Mouse (Mus musculus) olfactory bulb, adult 2 months (tissue): ENCODE data around the gene Ppt2.

Experiments
- CTCF ChIP-seq: fragments of 200-500 bp; IDR thresholded peaks from 2 replicates; pipeline ENCODE4 v1.5.1; 2012; ENCODE audit warnings: low read depth, mild to moderate bottlenecking, low read length, moderate library complexity; ENCODE audit not compliant: insufficient read depth
- POLR2A ChIP-seq: fragments of 200-500 bp; IDR thresholded peaks from 2 replicates; pipeline ENCODE4 v1.6.1; 2012; ENCODE audit warnings: mild to moderate bottlenecking, low read depth, low read length, moderate library complexity; ENCODE audit not compliant: insufficient read depth

DNA sequence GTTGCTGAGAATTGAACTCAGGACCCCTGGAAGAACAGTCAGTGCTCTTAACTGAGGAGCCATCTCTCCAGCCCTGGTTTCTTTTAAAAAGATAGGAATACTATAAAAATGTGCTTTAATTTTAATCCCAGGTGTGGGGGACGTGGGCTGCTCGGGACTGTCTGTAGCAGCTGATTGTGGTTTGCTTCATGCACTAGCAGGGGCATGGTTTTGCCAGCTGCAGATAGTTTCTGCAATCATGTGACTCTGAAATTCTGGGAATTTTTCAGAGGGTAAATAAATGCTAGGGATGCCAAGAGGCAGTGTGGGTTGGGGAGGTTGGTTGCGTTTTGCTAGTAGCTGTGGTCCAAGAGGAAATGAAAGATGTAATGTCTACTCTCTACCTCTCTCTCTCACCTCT, 13.6 kb upstream of the Ppt2 start:
- TF ChIP-seq POLR2A (no peak), CTCF (no peak)
